Mouse (Mus musculus): Measurements from ENCODE around the gene Mfap3.

DNA sequence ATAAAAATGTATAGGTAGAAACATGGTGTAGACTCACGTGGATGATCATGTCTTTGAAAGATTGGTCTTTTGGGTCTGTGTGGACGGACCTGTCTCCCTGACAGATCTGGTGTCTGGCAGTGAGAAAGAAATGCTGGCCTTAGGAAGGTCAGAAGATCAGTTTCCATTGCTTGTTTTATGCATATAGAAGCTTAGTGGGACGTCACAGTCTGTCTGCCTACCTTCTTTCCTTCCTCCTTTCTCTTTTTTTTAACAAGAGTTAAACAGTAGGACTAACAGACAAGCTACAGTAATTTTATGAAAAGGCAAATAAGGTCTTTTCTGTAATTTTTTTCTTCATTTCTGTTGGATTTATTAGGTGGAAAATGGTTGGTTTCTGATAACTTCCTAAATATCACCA lies 10.6 kb downstream of the Mfap3 start:
- TF ChIP-seq EP300 (IDR thresholded peaks at IDR 0.05; ENCODE audit: insufficient read depth, low read depth, low read length) (no peak), POLR2A (IDR thresholded peaks at IDR 0.05; ENCODE audit: insufficient read depth, low read length) (no peak), CTCF (IDR thresholded peaks at IDR 0.05; ENCODE audit: low read depth, low read length) (no peak)

Data from ES-Bruce4 (cell line).